Mouse (Mus musculus): ENCODE data around the gene Pik3ap1. TPM values are rescaled to one million over a fixed set of nuclear protein-coding genes. Genes with fewer than 3 reads are reported as not detected.
"Not testable (repeated sequence)": the region's sequence is repeated elsewhere in the genome, so short reads cannot be mapped to it uniquely, and the experiment has no call there.

Gene Pik3ap1
- polyA plus RNA-seq (2014; fragmentation: Nextera tagmentation; extraction: Ambion mirVana) = 3.0 and 3.3 TPM in 2 replicates

GRCm38 (mm10) chr19:41384922-41385508, at the start of gene Pik3ap1:
Pik3ap1 (minus strand) TSS chr19:41385102.
- DNase-seq (ENCODE audit: low spot score) (peak; percentile 40), ATAC-seq (replicated peaks; ENCODE audit: insufficient number of reproducible peaks, low FRiP score, low TSS enrichment, low read depth) (no peak)
- Histone ChIP-seq H3K36me3 (replicated peaks; ENCODE audit: control insufficient read depth, insufficient read depth, low read depth, low read length) (no peaks in the 10 kb centered on the region), H3K4me3 (ENCODE audit: low read depth, low read length) (peak within 1 kb of the TSS; percentile 54), H3K9me3 (replicated peaks; ENCODE audit: control insufficient read depth, low read length) (no peaks in the 10 kb centered on the region), H3K9ac (replicated peaks; ENCODE audit: low read length) (peak within 1 kb of the TSS; percentile 55), H3K27me3 (ENCODE audit: control insufficient read depth, insufficient read depth, low read length) (0 out of 2 replicates have a peak, but pooled peaks cover 3% of the 10 kb centered on the region), H3K4me2 (ENCODE audit: low read depth, low read length) (peak within 1 kb of the TSS; percentile 99), H3K27ac (replicated peaks; ENCODE audit: low read depth, low read length) (no peak within 1 kb of the TSS), H3K4me1 (ENCODE audit: control insufficient read depth, insufficient read depth, low read length) (no peaks in the 10 kb centered on the region)
- WGBS = under 1% methylated on average over 41 of the region's 41 CpGs

GRCm38 (mm10) chr19:41431512-41432164, 46.7 kb upstream of the Pik3ap1 start:
- H3K4me2 ChIP-seq (ENCODE audit: low read depth, low read length); H3K4me1 ChIP-seq (ENCODE audit: control insufficient read depth, insufficient read depth, low read length); H3K36me3 ChIP-seq (replicated peaks; ENCODE audit: control insufficient read depth, insufficient read depth, low read depth, low read length); H3K27me3 ChIP-seq (ENCODE audit: control insufficient read depth, insufficient read depth, low read length); H3K9me3 ChIP-seq (replicated peaks; ENCODE audit: control insufficient read depth, low read length); ATAC-seq (replicated peaks; ENCODE audit: insufficient number of reproducible peaks, low FRiP score, low TSS enrichment, low read depth); H3K4me3 ChIP-seq (ENCODE audit: low read depth, low read length); DNase-seq (ENCODE audit: low spot score); H3K27ac ChIP-seq (replicated peaks; ENCODE audit: low read depth, low read length); H3K9ac ChIP-seq (replicated peaks; ENCODE audit: low read length): not testable (repeated sequence)
- WGBS = no CpG with 5 or more reads among the region's 6 CpGs

GRCm38 (mm10) chr19:41425927-41426772, 41.2 kb upstream of the Pik3ap1 start:
- not testable (repeated sequence) for DNase-seq (ENCODE audit: low spot score); H3K4me1 ChIP-seq (ENCODE audit: control insufficient read depth, insufficient read depth, low read length); H3K4me2 ChIP-seq (ENCODE audit: low read depth, low read length); H3K4me3 ChIP-seq (ENCODE audit: low read depth, low read length); H3K27ac ChIP-seq (replicated peaks; ENCODE audit: low read depth, low read length); H3K9ac ChIP-seq (replicated peaks; ENCODE audit: low read length); H3K36me3 ChIP-seq (replicated peaks; ENCODE audit: control insufficient read depth, insufficient read depth, low read depth, low read length); H3K9me3 ChIP-seq (replicated peaks; ENCODE audit: control insufficient read depth, low read length); H3K27me3 ChIP-seq (ENCODE audit: control insufficient read depth, insufficient read depth, low read length); ATAC-seq (replicated peaks; ENCODE audit: insufficient number of reproducible peaks, low FRiP score, low TSS enrichment, low read depth)
- WGBS = no CpG with 5 or more reads among the region's 8 CpGs

GRCm38 (mm10) chr19:41421264-41421663, 36.4 kb upstream of the Pik3ap1 start:
- H3K9ac ChIP-seq (replicated peaks; ENCODE audit: low read length) = no peak overlapping the region
- DNase-seq (ENCODE audit: low spot score) (no peak), ATAC-seq (replicated peaks; ENCODE audit: insufficient number of reproducible peaks, low FRiP score, low TSS enrichment, low read depth) (no peak)
- 65% methylated on average over 2 of the region's 2 CpGs for WGBS
- no peak overlapping the region for H3K27ac ChIP-seq (replicated peaks; ENCODE audit: low read depth, low read length)
- H3K4me2 ChIP-seq (ENCODE audit: low read depth, low read length) = no peak overlapping the region
- no peak overlapping the region for H3K4me3 ChIP-seq (ENCODE audit: low read depth, low read length)
- H3K4me1 ChIP-seq (ENCODE audit: control insufficient read depth, insufficient read depth, low read length) = no peaks in the 10 kb centered on the region
- no peaks in the 10 kb centered on the region for H3K36me3 ChIP-seq (replicated peaks; ENCODE audit: control insufficient read depth, insufficient read depth, low read depth, low read length)
- H3K9me3 ChIP-seq (replicated peaks; ENCODE audit: control insufficient read depth, low read length) = no peaks in the 10 kb centered on the region
- H3K27me3 ChIP-seq (ENCODE audit: control insufficient read depth, insufficient read depth, low read length) = no peaks in the 10 kb centered on the region

GRCm38 (mm10) chr19:41418786-41419185, 33.9 kb upstream of the Pik3ap1 start:
- DNase-seq (ENCODE audit: low spot score) (no peak), ATAC-seq (replicated peaks; ENCODE audit: insufficient number of reproducible peaks, low FRiP score, low TSS enrichment, low read depth) (no peak)
- H3K36me3 ChIP-seq (replicated peaks; ENCODE audit: control insufficient read depth, insufficient read depth, low read depth, low read length) = no peaks in the 10 kb centered on the region
- no peaks in the 10 kb centered on the region for H3K27me3 ChIP-seq (ENCODE audit: control insufficient read depth, insufficient read depth, low read length)
- 82% methylated on average over 2 of the region's 2 CpGs for WGBS
- no peak overlapping the region for H3K27ac ChIP-seq (replicated peaks; ENCODE audit: low read depth, low read length)
- no peak overlapping the region for H3K4me3 ChIP-seq (ENCODE audit: low read depth, low read length)
- H3K9ac ChIP-seq (replicated peaks; ENCODE audit: low read length) = no peak overlapping the region
- no peaks in the 10 kb centered on the region for H3K9me3 ChIP-seq (replicated peaks; ENCODE audit: control insufficient read depth, low read length)
- H3K4me2 ChIP-seq (ENCODE audit: low read depth, low read length) = no peak overlapping the region
- H3K4me1 ChIP-seq (ENCODE audit: control insufficient read depth, insufficient read depth, low read length) = no peaks in the 10 kb centered on the region

GRCm38 (mm10) chr19:41417995-41418394, 33.1 kb upstream of the Pik3ap1 start:
- DNase-seq (ENCODE audit: low spot score) = peak; percentile 17
- Histone ChIP-seq H3K4me2 (ENCODE audit: low read depth, low read length) (no peak overlapping the region), H3K36me3 (replicated peaks; ENCODE audit: control insufficient read depth, insufficient read depth, low read depth, low read length) (no peaks in the 10 kb centered on the region), H3K9me3 (replicated peaks; ENCODE audit: control insufficient read depth, low read length) (no peaks in the 10 kb centered on the region), H3K4me3 (ENCODE audit: low read depth, low read length) (no peak overlapping the region), H3K4me1 (ENCODE audit: control insufficient read depth, insufficient read depth, low read length) (no peaks in the 10 kb centered on the region), H3K27ac (replicated peaks; ENCODE audit: low read depth, low read length) (no peak overlapping the region), H3K9ac (replicated peaks; ENCODE audit: low read length) (no peak overlapping the region), H3K27me3 (ENCODE audit: control insufficient read depth, insufficient read depth, low read length) (no peaks in the 10 kb centered on the region)
- ATAC-seq (replicated peaks; ENCODE audit: insufficient number of reproducible peaks, low FRiP score, low TSS enrichment, low read depth) = no peak
- WGBS = 65% methylated on average over 5 of the region's 5 CpGs

- Histone ChIP-seq H3K4me1 (ENCODE audit: control insufficient read depth, insufficient read depth, low read length) (no peaks in the 10 kb centered on the region), H3K9me3 (replicated peaks; ENCODE audit: control insufficient read depth, low read length) (no peaks in the 10 kb centered on the region)
- no peak for ATAC-seq (replicated peaks; ENCODE audit: insufficient number of reproducible peaks, low FRiP score, low TSS enrichment, low read depth)
These were observed 31.3 kb upstream of the Pik3ap1 start for GRCm38 (mm10) chr19:41416201-41416600.

GRCm38 (mm10) chr19:41402603-41403002, 17.7 kb upstream of the Pik3ap1 start:
- no peak overlapping the region for H3K9ac ChIP-seq (replicated peaks; ENCODE audit: low read length)
- H3K9me3 ChIP-seq (replicated peaks; ENCODE audit: control insufficient read depth, low read length) = no peaks in the 10 kb centered on the region
- H3K27ac ChIP-seq (replicated peaks; ENCODE audit: low read depth, low read length) = no peak overlapping the region
- H3K4me2 ChIP-seq (ENCODE audit: low read depth, low read length) = no peak overlapping the region
- H3K4me1 ChIP-seq (ENCODE audit: control insufficient read depth, insufficient read depth, low read length) = no peaks in the 10 kb centered on the region
- no peak overlapping the region for H3K4me3 ChIP-seq (ENCODE audit: low read depth, low read length)
- no peaks in the 10 kb centered on the region for H3K27me3 ChIP-seq (ENCODE audit: control insufficient read depth, insufficient read depth, low read length)
- DNase-seq (ENCODE audit: low spot score) (no peak), ATAC-seq (replicated peaks; ENCODE audit: insufficient number of reproducible peaks, low FRiP score, low TSS enrichment, low read depth) (no peak)
- WGBS = 78% methylated on average over 8 of the region's 8 CpGs
- H3K36me3 ChIP-seq (replicated peaks; ENCODE audit: control insufficient read depth, insufficient read depth, low read depth, low read length) = no peaks in the 10 kb centered on the region

More at GRCm38 (mm10) chr19:41416201-41416600, 31.3 kb upstream of the Pik3ap1 start:
- Histone ChIP-seq H3K4me2 (ENCODE audit: low read depth, low read length) (no peak overlapping the region), H3K36me3 (replicated peaks; ENCODE audit: control insufficient read depth, insufficient read depth, low read depth, low read length) (no peaks in the 10 kb centered on the region), H3K9ac (replicated peaks; ENCODE audit: low read length) (no peak overlapping the region), H3K27me3 (ENCODE audit: control insufficient read depth, insufficient read depth, low read length) (no peaks in the 10 kb centered on the region), H3K27ac (replicated peaks; ENCODE audit: low read depth, low read length) (no peak overlapping the region), H3K4me3 (ENCODE audit: low read depth, low read length) (no peak overlapping the region)
- no peak for DNase-seq (ENCODE audit: low spot score)
- 32% methylated on average over 10 of the region's 10 CpGs for WGBS
